Mouse (Mus musculus): ENCODE results near the gene Strc. TPM values are rescaled to one million over a fixed set of nuclear protein-coding genes. Genes with fewer than 3 reads are reported as not detected.
A peak's percentile ranks its signal among the peaks of the same experiment; 100 is the strongest.

Strc gene
- polyA plus RNA-seq, 1 experiment from 2014 or later, result not detected

DNA sequence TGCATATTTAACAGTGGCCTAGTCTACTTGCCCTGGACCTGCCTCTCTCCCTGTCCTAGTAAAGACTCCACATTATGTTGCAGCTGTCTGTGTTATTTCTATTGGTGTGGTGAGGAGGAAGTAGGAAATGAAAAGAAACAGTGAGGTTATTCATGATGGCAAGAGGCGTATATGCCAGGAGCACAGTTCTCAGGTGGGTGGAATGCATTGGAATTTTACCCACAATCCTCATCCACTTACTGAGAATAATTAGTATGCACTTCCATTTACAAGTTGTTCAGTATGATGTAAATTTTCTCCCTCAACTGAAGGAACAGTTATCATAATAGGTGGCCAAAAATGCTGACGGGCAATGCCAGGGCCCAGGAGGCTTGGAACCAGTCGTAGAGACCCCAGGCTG, 23.3 kb downstream of the Strc start:
- WGBS, result 84% methylated on average over 3 of the region's 3 CpGs
- H3K9ac ChIP-seq (ENCODE audit: low read depth, low read length), result no peak overlapping the region
- peaks cover 4% of the 10 kb centered on the region; the same call in 1 of the 2 replicates for H3K27me3 ChIP-seq (ENCODE audit: control insufficient read depth, insufficient read depth, low read length)
- H3K9me3 ChIP-seq (ENCODE audit: control insufficient read depth, low read length), result no peaks in the 10 kb centered on the region
- no peak overlapping the region for H3K27ac ChIP-seq (ENCODE audit: low read depth, low read length)
- no peak overlapping the region for H3K4me2 ChIP-seq (replicated peaks; ENCODE audit: low read depth, low read length)
- ATAC-seq (ENCODE audit: low FRiP score) (no peak), DNase-seq (ENCODE audit: low spot score) (no peak)
- H3K36me3 ChIP-seq (ENCODE audit: control insufficient read depth, insufficient read depth, low read length), result no peaks in the 10 kb centered on the region
- H3K4me3 ChIP-seq (ENCODE audit: low read depth, low read length), result no peak overlapping the region
- H3K4me1 ChIP-seq (replicated peaks; ENCODE audit: control insufficient read depth, insufficient read depth, low read length), result peaks cover 2% of the 10 kb centered on the region; the same call in 1 of the 2 replicates

DNA sequence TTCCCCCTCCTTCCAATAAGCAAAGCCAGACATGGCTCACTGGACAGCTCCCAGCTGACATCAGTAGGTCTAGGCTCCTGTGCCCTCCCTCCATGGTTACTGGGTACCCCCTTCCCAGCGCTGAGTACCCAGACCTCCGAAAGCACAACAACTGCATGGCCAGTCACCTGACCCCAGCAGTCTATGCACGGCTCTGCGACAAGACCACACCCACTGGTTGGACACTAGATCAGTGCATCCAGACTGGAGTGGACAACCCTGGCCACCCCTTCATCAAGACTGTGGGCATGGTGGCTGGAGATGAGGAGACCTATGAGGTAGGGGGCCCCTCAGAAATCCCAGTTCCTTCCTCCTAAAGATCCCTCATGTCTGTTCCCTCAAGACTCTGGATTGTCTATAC, 27.5 kb downstream of the Strc start:
- 56% methylated on average over 4 of the region's 4 CpGs for WGBS
- Histone ChIP-seq H3K36me3 (ENCODE audit: control insufficient read depth, insufficient read depth, low read length) (no peaks in the 10 kb centered on the region), H3K9ac (ENCODE audit: low read depth, low read length) (no peak overlapping the region), H3K27me3 (ENCODE audit: control insufficient read depth, insufficient read depth, low read length) (peaks cover 17% of the 10 kb centered on the region; the same call in 1 of the 2 replicates), H3K4me2 (replicated peaks; ENCODE audit: low read depth, low read length) (no peak overlapping the region), H3K27ac (ENCODE audit: low read depth, low read length) (no peak overlapping the region), H3K4me1 (replicated peaks; ENCODE audit: control insufficient read depth, insufficient read depth, low read length) (peaks cover 7% of the 10 kb centered on the region), H3K4me3 (ENCODE audit: low read depth, low read length) (no peak overlapping the region), H3K9me3 (ENCODE audit: control insufficient read depth, low read length) (no peaks in the 10 kb centered on the region)
- ATAC-seq (ENCODE audit: low FRiP score) (no peak), DNase-seq (ENCODE audit: low spot score) (peak; percentile 2)

DNA sequence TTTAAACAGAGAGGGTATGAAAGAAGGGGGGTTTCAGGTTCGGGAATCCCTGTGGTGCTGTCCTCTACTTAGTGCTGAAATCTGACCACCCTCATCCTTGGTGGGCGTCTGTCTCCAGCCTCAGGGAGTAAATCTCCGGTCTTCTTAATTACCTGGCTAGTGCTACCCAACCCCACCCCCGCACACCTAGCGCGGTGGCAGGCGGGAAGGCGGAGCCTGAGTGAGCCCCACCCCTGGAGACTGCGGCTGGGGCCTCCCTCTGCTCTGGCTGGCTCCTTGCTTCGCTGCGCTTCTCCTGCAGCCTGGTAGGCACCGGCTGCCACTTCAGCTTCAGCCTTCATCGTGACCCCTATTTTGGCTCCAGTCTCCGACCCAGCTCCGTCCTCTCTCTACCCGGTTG, 28.6 kb downstream of the Strc start:
- H3K36me3 ChIP-seq (ENCODE audit: control insufficient read depth, insufficient read depth, low read length), result no peaks in the 10 kb centered on the region
- no peaks in the 10 kb centered on the region for H3K9me3 ChIP-seq (ENCODE audit: control insufficient read depth, low read length)
- peaks cover 17% of the 10 kb centered on the region; the same call in 1 of the 2 replicates for H3K27me3 ChIP-seq (ENCODE audit: control insufficient read depth, insufficient read depth, low read length)
- ATAC-seq (ENCODE audit: low FRiP score) (peak; percentile 11; the same call in 1 of the 2 replicates), DNase-seq (ENCODE audit: low spot score) (peak; percentile 65)
- H3K4me3 ChIP-seq (ENCODE audit: low read depth, low read length), result peak overlapping the region; percentile 29
- H3K4me1 ChIP-seq (replicated peaks; ENCODE audit: control insufficient read depth, insufficient read depth, low read length), result peaks cover 11% of the 10 kb centered on the region
- H3K9ac ChIP-seq (ENCODE audit: low read depth, low read length), result peak overlapping the region; percentile 48
- no peak overlapping the region for H3K27ac ChIP-seq (ENCODE audit: low read depth, low read length)
- H3K4me2 ChIP-seq (replicated peaks; ENCODE audit: low read depth, low read length), result peak overlapping the region; percentile 36
- under 1% methylated on average over 16 of the region's 16 CpGs for WGBS

DNA sequence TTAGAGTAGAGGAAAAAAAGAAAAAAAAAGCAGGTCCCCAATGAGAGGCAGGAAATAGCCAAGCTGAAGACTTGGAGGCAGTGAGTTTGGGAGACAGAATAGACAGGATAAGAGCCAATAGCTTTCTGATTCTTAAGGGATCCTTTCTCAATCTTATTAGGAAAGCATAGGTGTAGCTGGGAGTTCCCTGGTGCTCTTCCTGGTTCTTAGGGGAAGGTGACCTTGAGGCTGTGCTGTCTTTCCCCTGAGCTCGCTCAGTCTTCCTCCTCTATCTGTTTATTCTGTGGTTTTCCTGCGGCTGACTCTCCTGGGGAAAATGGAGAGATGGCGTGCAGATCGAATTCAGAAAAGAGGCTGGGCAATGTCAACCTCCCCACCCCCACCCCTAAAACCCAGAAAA, 29.0 kb downstream of the Strc start:
- peaks cover 17% of the 10 kb centered on the region; the same call in 1 of the 2 replicates for H3K27me3 ChIP-seq (ENCODE audit: control insufficient read depth, insufficient read depth, low read length)
- peak overlapping the region; percentile 29; the same call in 1 of the 2 replicates for H3K4me3 ChIP-seq (ENCODE audit: low read depth, low read length)
- no peaks in the 10 kb centered on the region for H3K9me3 ChIP-seq (ENCODE audit: control insufficient read depth, low read length)
- H3K4me2 ChIP-seq (replicated peaks; ENCODE audit: low read depth, low read length), result no peak overlapping the region
- H3K9ac ChIP-seq (ENCODE audit: low read depth, low read length), result no peak overlapping the region
- no peaks in the 10 kb centered on the region for H3K36me3 ChIP-seq (ENCODE audit: control insufficient read depth, insufficient read depth, low read length)
- ATAC-seq (ENCODE audit: low FRiP score) (no peak), DNase-seq (ENCODE audit: low spot score) (no peak)
- 9% methylated on average over 4 of the region's 4 CpGs for WGBS
- H3K27ac ChIP-seq (ENCODE audit: low read depth, low read length), result no peak overlapping the region
- peaks cover 11% of the 10 kb centered on the region for H3K4me1 ChIP-seq (replicated peaks; ENCODE audit: control insufficient read depth, insufficient read depth, low read length)

DNA sequence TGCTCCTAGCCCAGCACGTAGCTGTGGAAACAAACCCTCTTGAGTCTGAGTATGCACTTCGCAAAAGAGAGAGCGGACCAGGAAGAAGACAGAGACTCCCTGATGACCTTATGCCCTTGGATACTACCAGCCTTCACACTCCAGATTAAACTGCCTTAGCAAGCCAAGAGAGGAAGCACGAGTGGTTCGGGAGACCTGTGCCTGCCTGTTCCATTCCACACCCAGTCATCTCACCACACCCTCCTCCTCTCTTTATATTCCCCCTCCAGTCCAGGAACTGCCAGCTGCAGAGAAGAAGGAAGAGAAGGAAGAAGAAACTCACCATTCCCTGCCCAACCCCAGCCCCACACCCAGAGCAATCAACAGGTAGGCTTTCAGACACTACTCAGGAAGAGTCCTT, 29.5 kb downstream of the Strc start, which contains the start of gene Ckmt1:
Gene Ckmt1, plus strand, starts transcription at position 221 of the 400 bp plus-strand sequence.
- H3K4me3 ChIP-seq (ENCODE audit: low read depth, low read length), result peak within 1 kb of the TSS; percentile 29
- WGBS, result 74% methylated on average over 5 of the region's 5 CpGs
- DNase-seq (ENCODE audit: low spot score) (no peak), ATAC-seq (ENCODE audit: low FRiP score) (no peak)
- no peaks in the 10 kb centered on the region for H3K36me3 ChIP-seq (ENCODE audit: control insufficient read depth, insufficient read depth, low read length)
- peaks cover 17% of the 10 kb centered on the region; the same call in 1 of the 2 replicates for H3K27me3 ChIP-seq (ENCODE audit: control insufficient read depth, insufficient read depth, low read length)
- peak within 1 kb of the TSS; percentile 48 for H3K9ac ChIP-seq (ENCODE audit: low read depth, low read length)
- peak within 1 kb of the TSS; percentile 36 for H3K4me2 ChIP-seq (replicated peaks; ENCODE audit: low read depth, low read length)
- peaks cover 11% of the 10 kb centered on the region for H3K4me1 ChIP-seq (replicated peaks; ENCODE audit: control insufficient read depth, insufficient read depth, low read length)
- no peaks in the 10 kb centered on the region for H3K9me3 ChIP-seq (ENCODE audit: control insufficient read depth, low read length)
- no peak within 1 kb of the TSS for H3K27ac ChIP-seq (ENCODE audit: low read depth, low read length)

DNA sequence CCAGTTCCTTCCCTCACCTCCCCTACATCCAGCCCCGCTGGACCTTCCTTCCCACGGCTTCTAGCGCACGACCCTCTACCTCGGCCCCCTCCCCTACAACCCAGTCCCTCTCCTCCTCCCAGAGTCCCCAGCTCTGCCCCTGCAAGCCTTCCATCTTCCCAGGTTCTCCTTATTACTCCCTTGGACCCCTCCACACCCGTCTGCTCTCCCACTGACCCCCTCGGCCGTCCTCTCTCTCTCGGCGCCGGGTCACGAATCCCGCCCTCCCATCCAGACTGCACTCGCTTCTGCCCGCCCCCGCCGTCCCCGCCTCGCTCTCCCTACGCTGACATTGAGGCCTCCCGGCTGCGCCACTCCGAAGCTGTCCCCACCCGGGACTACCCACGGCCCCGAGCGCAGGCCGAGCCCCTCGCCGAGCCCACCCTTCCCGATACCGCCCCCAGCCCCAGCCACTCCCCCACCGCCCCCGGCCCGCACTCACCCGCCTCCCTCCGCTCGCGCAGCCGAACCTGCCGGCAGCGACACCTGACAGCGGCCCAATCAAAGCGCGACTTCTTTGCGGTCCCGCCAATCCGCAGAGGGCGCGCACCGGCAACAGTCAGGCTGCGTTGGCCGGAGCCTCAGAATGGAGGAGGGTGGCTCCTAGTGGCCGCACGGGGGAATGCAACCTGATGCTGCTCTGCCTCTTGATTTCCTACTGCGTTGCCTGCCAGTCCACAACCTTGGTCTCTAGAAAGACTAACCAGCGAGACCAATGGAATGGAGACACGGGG, 32.0 kb downstream of the Strc start, which contains the start of gene Ppip5k1:
Gene Ppip5k1, minus strand, starts transcription at position 577 of the 773 bp plus-strand sequence.
- peak within 1 kb of the TSS; percentile 72 for H3K4me3 ChIP-seq (ENCODE audit: low read depth, low read length)
- under 1% methylated on average over 54 of the region's 58 CpGs for WGBS
- DNase-seq (ENCODE audit: low spot score), result peak; percentile 96

DNA sequence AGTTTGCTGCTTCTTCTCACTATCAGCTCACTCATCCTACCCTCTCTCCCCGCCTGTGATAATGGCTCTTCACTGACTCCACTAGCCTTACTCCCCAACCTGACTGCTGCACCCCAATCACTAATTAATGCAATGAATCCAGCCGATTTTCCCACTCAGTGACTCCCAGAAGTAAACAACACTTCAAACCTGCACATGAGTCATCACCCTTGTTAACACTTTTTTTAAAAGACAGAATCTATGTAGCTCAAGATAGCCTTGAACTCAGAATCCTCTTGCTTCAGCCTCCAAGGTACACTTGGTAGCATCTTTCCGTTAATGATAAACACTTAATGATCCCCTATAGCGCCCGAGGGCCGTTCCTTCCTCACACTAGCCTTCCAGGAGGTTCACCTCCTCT, 32.6 kb downstream of the Strc start:
- peak overlapping the region; percentile 72 for H3K4me2 ChIP-seq (replicated peaks; ENCODE audit: low read depth, low read length)
- H3K36me3 ChIP-seq (ENCODE audit: control insufficient read depth, insufficient read depth, low read length), result no peaks in the 10 kb centered on the region
- H3K9me3 ChIP-seq (ENCODE audit: control insufficient read depth, low read length), result no peaks in the 10 kb centered on the region
- peak overlapping the region; percentile 72 for H3K4me3 ChIP-seq (ENCODE audit: low read depth, low read length)
- peaks cover 11% of the 10 kb centered on the region for H3K4me1 ChIP-seq (replicated peaks; ENCODE audit: control insufficient read depth, insufficient read depth, low read length)
- peak overlapping the region; percentile 85 for H3K9ac ChIP-seq (ENCODE audit: low read depth, low read length)
- 4% methylated on average over 6 of the region's 6 CpGs for WGBS
- H3K27ac ChIP-seq (ENCODE audit: low read depth, low read length), result peak overlapping the region; percentile 75
- ATAC-seq (ENCODE audit: low FRiP score), result no peak
- H3K27me3 ChIP-seq (ENCODE audit: control insufficient read depth, insufficient read depth, low read length), result peaks cover 15% of the 10 kb centered on the region; the same call in 1 of the 2 replicates
- DNase-seq (ENCODE audit: low spot score), result no peak

More for the DNA sequence above, 32.0 kb downstream of the Strc start, which contains the start of gene Ppip5k1:
- H3K4me1 ChIP-seq (replicated peaks; ENCODE audit: control insufficient read depth, insufficient read depth, low read length), result peaks cover 11% of the 10 kb centered on the region
- H3K27ac ChIP-seq (ENCODE audit: low read depth, low read length), result peak within 1 kb of the TSS; percentile 75
- H3K27me3 ChIP-seq (ENCODE audit: control insufficient read depth, insufficient read depth, low read length), result peaks cover 17% of the 10 kb centered on the region; the same call in 1 of the 2 replicates
- peak; percentile 95 for ATAC-seq (ENCODE audit: low FRiP score)
- H3K9me3 ChIP-seq (ENCODE audit: control insufficient read depth, low read length), result no peaks in the 10 kb centered on the region
- H3K36me3 ChIP-seq (ENCODE audit: control insufficient read depth, insufficient read depth, low read length), result no peaks in the 10 kb centered on the region
- H3K9ac ChIP-seq (ENCODE audit: low read depth, low read length), result peak within 1 kb of the TSS; percentile 85
- H3K4me2 ChIP-seq (replicated peaks; ENCODE audit: low read depth, low read length), result peak within 1 kb of the TSS; percentile 72

DNA sequence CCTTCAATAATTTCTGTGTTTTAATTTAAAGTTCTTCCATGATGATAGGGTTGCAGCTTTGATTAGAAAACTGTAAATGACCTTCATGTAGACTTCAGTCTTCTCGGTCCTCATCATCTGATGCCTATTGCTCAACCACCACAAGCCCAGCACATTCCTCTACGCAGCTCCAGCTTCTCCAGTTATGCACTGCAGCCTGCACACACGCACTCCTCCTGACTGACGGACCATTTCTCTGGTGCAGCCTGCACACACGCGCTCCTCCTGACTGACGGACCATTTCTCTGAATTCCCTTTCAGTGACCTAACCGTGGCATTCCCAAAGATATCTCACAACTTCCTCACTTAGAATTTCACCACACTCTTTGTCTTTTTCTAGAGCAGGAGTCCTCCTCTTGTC, 33.8 kb downstream of the Strc start:
- H3K27me3 ChIP-seq (ENCODE audit: control insufficient read depth, insufficient read depth, low read length), result peaks cover 11% of the 10 kb centered on the region; the same call in 1 of the 2 replicates
- no peak overlapping the region for H3K27ac ChIP-seq (ENCODE audit: low read depth, low read length)
- no peak overlapping the region for H3K4me2 ChIP-seq (replicated peaks; ENCODE audit: low read depth, low read length)
- 77% methylated on average over 8 of the region's 8 CpGs for WGBS
- no peak overlapping the region for H3K4me3 ChIP-seq (ENCODE audit: low read depth, low read length)
- ATAC-seq (ENCODE audit: low FRiP score) (no peak), DNase-seq (ENCODE audit: low spot score) (no peak)
- peaks cover 8% of the 10 kb centered on the region for H3K4me1 ChIP-seq (replicated peaks; ENCODE audit: control insufficient read depth, insufficient read depth, low read length)
- no peaks in the 10 kb centered on the region for H3K36me3 ChIP-seq (ENCODE audit: control insufficient read depth, insufficient read depth, low read length)
- no peak overlapping the region for H3K9ac ChIP-seq (ENCODE audit: low read depth, low read length)
- no peaks in the 10 kb centered on the region for H3K9me3 ChIP-seq (ENCODE audit: control insufficient read depth, low read length)

Data from hindbrain, embryonic 11.5 days (tissue).